Mouse (Mus musculus) Patski (cell line): ENCODE results near the gene Gm5155. TPM values are rescaled to one million over a fixed set of nuclear protein-coding genes. Genes with fewer than 3 reads are reported as not detected.
"Not testable (repeated sequence)": the region's sequence is repeated elsewhere in the genome, so short reads cannot be mapped to it uniquely, and the experiment has no call there.

ENCODE experiments used
- ATAC-seq: fragments of 100-300 bp; one replicate; pipeline ENCODE4 v1.8.0; 2021
- CTCF ChIA-PET: fragments of 350-600 bp; sonication (Branson Sonifier 250); formaldehyde crosslinking; loops from one replicate; lab custom pipeline; 2022; ENCODE audit warnings: inconsistent platforms; lab: Charles Lee
- POLR2A ChIA-PET: fragments of 350-600 bp; sonication (Branson Sonifier 250); formaldehyde crosslinking; loops from one replicate; lab custom pipeline; 2022; ENCODE audit warnings: antibody characterized with exemption, inconsistent platforms; lab: Charles Lee
- DNase-seq: peaks from one replicate; pipeline ENCODE4 v3.0.0-alpha.2; 2011; ENCODE audit warnings: low read depth, low spot score
- H3K27me3 ChIP-seq: fragments of 371-371 bp; one replicate; pipeline ENCODE4 v1.5.1; 2021
- CTCF ChIP-seq: fragments of 100-300 bp; IDR thresholded peaks from one replicate; pipeline ENCODE4 v1.5.1; 2021
- in situ Hi-C: fragments of 300-500 bp; cut with MboI; formaldehyde crosslinking; loops from 3 replicates; pipeline ENCODE4 v1.11.1; 2018; ENCODE audit warnings: low pct_unique_long_range_greater_than_20kb, mixed read lengths
- polyA plus RNA-seq: library from polyadenylated mRNA; unstranded; gene quantifications from one replicate; pipeline ENCODE4 v1.2.3, GENCODE M21; 2021

Gene Gm5155
- polyA plus RNA-seq, result not detected

- no peak for TF ChIP-seq CTCF
- CTCF ChIA-PET, result no interaction called here
- ATAC-seq, result no peak
- no peak for DNase-seq
- POLR2A ChIA-PET, result no interaction called here
- in situ Hi-C loops, result no loop called here
- H3K27me3 ChIP-seq, result no peaks in the 10 kb centered on the region
These were observed at the start of gene Gm5155 for GRCm38 (mm10) chr7:17871467-17871866. Gene Gm5155, plus strand, starts transcription at chr7:17871767.

- CTCF ChIA-PET, result no interaction called here
- POLR2A ChIA-PET, result no interaction called here
- ATAC-seq (no peak), DNase-seq (no peak)
- in situ Hi-C loops, result no loop called here
- TF ChIP-seq CTCF, result no peak
- no peaks in the 10 kb centered on the region for H3K27me3 ChIP-seq
These were observed 791 bp upstream of the Gm5155 start for GRCm38 (mm10) chr7:17870776-17871175.

GRCm38 (mm10) chr7:17895341-17895740 is 23.8 kb downstream of the Gm5155 start:
- ATAC-seq, DNase-seq, POLR2A ChIA-PET, H3K27me3 ChIP-seq, CTCF ChIA-PET, in situ Hi-C loops: not testable (repeated sequence)

GRCm38 (mm10) chr7:17903146-17903915 is 31.8 kb downstream of the Gm5155 start:
- ATAC-seq (no peak), DNase-seq (no peak)
- in situ Hi-C loops, result no loop called here
- H3K27me3 ChIP-seq, result no peaks in the 10 kb centered on the region
- no peak for TF ChIP-seq CTCF
- ChIA-PET POLR2A (no interaction called here), CTCF (no interaction called here)

Other genes with a start within 250 kb of the Gm5155 start
- gene Ceacam5, start 158.5 kb upstream of the Gm5155 start, polyA plus RNA-seq, result not detected
- not detected for gene Ceacam14, start 59.1 kb upstream of the Gm5155 start, polyA plus RNA-seq
- not detected for gene Ceacam11, start 100.4 kb downstream of the Gm5155 start, polyA plus RNA-seq
- not detected for gene Ceacam13, start 138.1 kb downstream of the Gm5155 start, polyA plus RNA-seq
- gene Ceacam12, start 194.2 kb downstream of the Gm5155 start, polyA plus RNA-seq, result not detected